Mouse (Mus musculus) inflammation-experienced regulatory T-cells, adult 6 months (primary cell): ENCODE data around the gene 5730480H06Rik. TPM values are rescaled to one million over a fixed set of nuclear protein-coding genes. Genes with fewer than 3 reads are reported as not detected.

Source experiments
- ATAC-seq: one replicate; pipeline ENCODE4 v1.8.0; 2017
- polyA plus RNA-seq, 3 experiments: library from polyadenylated mRNA; unstranded; fragments of 100-300 nt; shearing (Covaris generic); gene quantifications; one replicate each; pipeline ENCODE4 v1.2.1; 2017

The 5730480H06Rik gene
- polyA plus RNA-seq, 3 experiments from 2014 or later = 11.0 to 15.0 (median 11.0) TPM

GRCm38 (mm10) chr5:48430459-48430858, 102.7 kb downstream of the 5730480H06Rik start:
- ATAC-seq = no peak

GRCm38 (mm10) chr5:48448888-48449287, 121.1 kb downstream of the 5730480H06Rik start:
- no peak for ATAC-seq

GRCm38 (mm10) chr5:48460221-48460620, 132.5 kb downstream of the 5730480H06Rik start:
- no peak for ATAC-seq
